Mouse (Mus musculus): ENCODE data around the gene Spata2l.

GRCm38 (mm10) chr8:123279828-123280227 lies 43.8 kb upstream of the Spata2l start:
- TF ChIP-seq CTCF (conservative IDR thresholded peaks at IDR 0.05; ENCODE audit: low read length) (no peak), POU5F1 (IDR thresholded peaks at IDR 0.05; ENCODE audit: borderline replicate concordance, low read length) (no peak), NANOG (IDR thresholded peaks at IDR 0.05; ENCODE audit: borderline replicate concordance, low read length) (no peak)

Measured in E14TG2a.4 (cell line).